Mouse (Mus musculus) bone marrow, adult 2 months (tissue): ENCODE results near the gene Cxcr5. TPM values are rescaled to one million over a fixed set of nuclear protein-coding genes. Genes with fewer than 3 reads are reported as not detected.

Experiments
- H3K27ac ChIP-seq: fragments of 200-500 bp; 2 replicates; pipeline ENCODE4 v1.5.1; 2012; ENCODE audit warnings: low read depth, mild to moderate bottlenecking, control low read depth, inconsistent platforms, low read length; ENCODE audit not compliant: control insufficient read depth, poor library complexity, insufficient read depth
- H3K4me1 ChIP-seq: fragments of 200-500 bp; 2 replicates; pipeline ENCODE4 v1.6.1; 2011; ENCODE audit warnings: low read length; ENCODE audit not compliant: control insufficient read depth, insufficient read depth
- H3K4me3 ChIP-seq: fragments of 200-500 bp; replicated peaks from 2 replicates; pipeline ENCODE3; 2011; ENCODE audit warnings: mild to moderate bottlenecking, low read depth, low read length, control low read depth; ENCODE audit not compliant: control insufficient read depth
- CTCF ChIP-seq: fragments of 200-500 bp; IDR thresholded peaks from 2 replicates; pipeline ENCODE4 v1.5.1; 2011; ENCODE audit warnings: low read length, control low read depth; ENCODE audit not compliant: control insufficient read depth, insufficient read depth
- POLR2A ChIP-seq: fragments of 200-500 bp; IDR thresholded peaks from 2 replicates; pipeline ENCODE4 v1.6.1; 2011; ENCODE audit warnings: low read depth, mild to moderate bottlenecking, control low read depth, low read length, borderline replicate concordance; ENCODE audit not compliant: control insufficient read depth
- WGBS: fragments of 180-500 bp; shearing (Covaris S2); methylation state at CpG from one replicate; pipeline ENCODE4 v1.1.7; 2018; 5-methylcytosine and 5-hydroxymethylcytosine counted together
- polyA plus RNA-seq: library from polyadenylated mRNA; stranded (reverse); fragments of >200 nt; gene quantifications from 2 replicates; pipeline ENCODE4 v1.2.4, GENCODE M21; 2011; ENCODE audit warnings: low replicate concordance; ENCODE audit not compliant: missing spikeins, insufficient read depth, insufficient read length

Cxcr5 gene
- polyA plus RNA-seq, 1 experiment = 13.4 TPM

DNA sequence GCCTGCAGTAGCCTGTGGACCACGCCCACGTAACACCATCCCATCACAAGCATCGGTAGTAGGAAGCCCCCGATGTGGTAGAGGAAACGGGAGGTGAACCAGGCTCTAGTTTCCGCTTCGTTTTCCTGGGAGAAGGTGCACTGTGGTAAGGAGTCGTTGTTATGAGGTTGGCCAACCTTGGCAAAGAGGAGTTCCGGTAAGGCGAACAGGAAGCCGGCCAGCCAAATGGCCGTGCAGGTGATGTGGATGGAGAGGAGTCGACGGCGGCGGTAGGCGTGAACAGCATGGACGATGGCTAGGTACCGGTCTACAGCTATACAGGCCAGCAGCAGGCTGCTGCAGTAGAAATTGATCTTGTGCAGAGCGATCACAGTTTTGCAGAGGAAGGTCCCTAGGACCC lies 48.1 kb downstream of the Cxcr5 start:
- H3K4me3 ChIP-seq = no peak overlapping the region
- H3K4me1 ChIP-seq = peaks cover 17% of the 10 kb centered on the region
- H3K27ac ChIP-seq = peak overlapping the region; percentile 16; the same call in 1 of the 2 replicates
- TF ChIP-seq CTCF (no peak), POLR2A (no peak)
- 87% methylated on average over 20 of the region's 20 CpGs for WGBS

DNA sequence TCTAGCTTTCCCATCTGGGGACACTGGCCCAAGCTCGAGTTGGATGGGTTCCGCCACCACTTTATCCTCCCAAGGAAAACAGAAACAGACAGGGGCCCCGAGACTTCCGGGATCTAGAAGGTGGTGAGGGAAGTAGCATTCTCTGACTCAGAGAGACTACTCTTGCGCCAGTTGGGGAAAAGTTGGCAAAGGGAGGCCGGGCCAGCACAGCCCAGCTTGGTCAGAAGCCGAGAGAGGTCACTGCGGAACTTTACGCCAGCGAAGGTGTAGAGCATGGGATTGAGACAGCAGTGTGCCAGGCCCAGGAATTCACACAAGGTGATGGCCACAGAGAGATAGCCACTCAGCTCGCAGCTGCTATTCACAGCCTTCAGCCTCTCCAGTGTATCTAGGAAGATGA lies 48.6 kb downstream of the Cxcr5 start:
- WGBS = 64% methylated on average over 11 of the region's 11 CpGs
- Histone ChIP-seq H3K4me1 (peaks cover 17% of the 10 kb centered on the region), H3K27ac (peak overlapping the region; percentile 16), H3K4me3 (no peak overlapping the region)
- TF ChIP-seq POLR2A (no peak), CTCF (no peak)

DNA sequence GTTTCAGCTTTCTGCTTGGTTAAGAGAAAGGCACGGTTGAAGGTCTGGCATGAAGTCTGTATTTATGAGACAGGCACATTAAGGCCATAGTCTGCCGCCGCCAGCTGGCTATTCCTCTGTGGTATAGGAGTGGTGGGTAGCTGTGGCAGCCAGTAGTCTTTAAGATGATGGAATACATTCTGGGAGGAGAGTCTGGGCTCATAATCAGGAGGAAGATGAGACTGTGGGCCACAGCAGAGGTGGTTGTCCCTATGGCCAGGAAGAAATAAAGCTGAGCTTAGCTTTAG lies 49.0 kb downstream of the Cxcr5 start:
- WGBS = 86% methylated on average over 3 of the region's 3 CpGs
- H3K4me3 ChIP-seq = no peak overlapping the region
- H3K27ac ChIP-seq = no peak overlapping the region; the same call in 1 of the 2 replicates
- H3K4me1 ChIP-seq = peaks cover 17% of the 10 kb centered on the region
- TF ChIP-seq POLR2A (no peak), CTCF (no peak)

DNA sequence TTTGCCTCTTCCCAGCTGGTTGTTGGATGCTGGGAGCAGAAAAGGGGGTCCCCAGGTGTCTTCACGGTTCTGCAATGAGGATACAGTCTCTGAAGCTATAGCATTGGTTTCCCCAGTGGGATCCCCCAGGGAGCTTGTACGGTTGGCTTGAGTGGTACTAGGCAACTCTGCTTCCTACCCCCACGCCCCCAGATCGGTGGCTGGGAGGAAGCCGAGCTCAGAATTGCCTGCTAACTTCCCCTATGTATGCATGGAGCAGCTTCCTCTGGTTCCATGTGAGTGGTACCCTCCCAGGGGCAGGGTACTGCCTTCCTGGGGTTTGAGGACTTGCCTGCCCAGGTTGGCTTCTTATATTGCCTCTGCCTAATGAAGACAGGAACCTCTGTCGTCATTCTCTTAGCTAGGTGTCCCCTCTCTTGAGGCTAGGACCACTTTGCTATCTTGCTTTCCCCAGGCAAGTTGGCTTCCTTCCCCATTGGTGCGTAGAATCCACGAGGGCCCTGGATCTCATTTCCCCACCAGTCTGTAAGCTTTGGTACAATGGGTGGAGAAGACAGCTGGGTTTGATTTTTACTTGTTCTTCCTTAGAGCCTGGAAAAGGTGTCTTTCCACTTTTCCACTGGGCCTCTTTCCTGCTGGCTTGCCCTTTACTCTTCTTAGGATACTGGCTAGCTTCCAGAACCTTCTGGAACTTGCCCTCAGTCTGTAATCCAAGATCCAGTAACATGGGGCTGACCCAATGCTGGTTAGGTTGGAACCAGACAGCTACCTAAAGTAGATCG lies 49.6 kb downstream of the Cxcr5 start:
- H3K27ac ChIP-seq = peak overlapping the region; percentile 16; the same call in 1 of the 2 replicates
- no peak overlapping the region for H3K4me3 ChIP-seq
- WGBS = 13% methylated on average over 9 of the region's 9 CpGs
- TF ChIP-seq POLR2A (no peak), CTCF (no peak)
- peaks cover 17% of the 10 kb centered on the region for H3K4me1 ChIP-seq

DNA sequence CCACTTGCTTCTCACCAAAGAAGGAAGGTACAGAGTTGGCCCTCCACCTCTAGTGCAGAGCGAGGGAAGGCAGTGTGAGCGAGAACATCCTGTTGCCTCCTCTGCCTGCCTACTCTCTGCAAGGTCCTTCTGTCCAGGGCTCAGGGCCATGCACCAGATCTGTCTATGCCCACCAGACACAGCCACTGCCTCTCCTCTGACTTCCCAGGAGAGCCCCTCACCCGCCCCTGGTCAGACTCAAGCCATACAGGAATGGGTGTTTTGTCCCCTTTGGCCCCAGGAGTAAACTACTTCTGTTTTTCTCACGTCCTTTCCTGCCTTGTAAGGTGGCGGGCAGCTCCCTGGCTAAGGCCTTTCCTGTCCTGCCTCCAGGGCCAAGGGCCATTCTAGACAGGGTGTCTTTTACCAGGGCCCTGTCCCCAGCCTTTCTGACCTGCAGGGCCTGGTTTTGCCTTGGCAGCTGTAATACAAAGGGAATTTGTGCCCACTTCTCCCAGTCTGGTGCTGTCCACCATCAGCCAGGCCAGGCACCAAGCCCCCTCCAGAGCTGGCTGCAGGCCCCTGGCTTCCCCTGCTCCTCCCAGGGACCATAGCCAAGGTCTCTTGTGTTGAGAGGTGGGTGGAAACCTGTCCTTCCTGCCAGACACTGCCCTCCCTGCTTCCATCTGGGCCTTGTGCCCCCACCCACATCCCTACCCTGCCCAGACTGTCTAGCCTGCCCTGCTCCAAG lies 50.6 kb downstream of the Cxcr5 start:
- Histone ChIP-seq H3K4me3 (no peak overlapping the region), H3K27ac (peak overlapping the region; percentile 0), H3K4me1 (peaks cover 17% of the 10 kb centered on the region)
- TF ChIP-seq CTCF (no peak), POLR2A (no peak; the same call in 1 of the 2 replicates)
- WGBS = 41% methylated on average over 5 of the region's 5 CpGs

DNA sequence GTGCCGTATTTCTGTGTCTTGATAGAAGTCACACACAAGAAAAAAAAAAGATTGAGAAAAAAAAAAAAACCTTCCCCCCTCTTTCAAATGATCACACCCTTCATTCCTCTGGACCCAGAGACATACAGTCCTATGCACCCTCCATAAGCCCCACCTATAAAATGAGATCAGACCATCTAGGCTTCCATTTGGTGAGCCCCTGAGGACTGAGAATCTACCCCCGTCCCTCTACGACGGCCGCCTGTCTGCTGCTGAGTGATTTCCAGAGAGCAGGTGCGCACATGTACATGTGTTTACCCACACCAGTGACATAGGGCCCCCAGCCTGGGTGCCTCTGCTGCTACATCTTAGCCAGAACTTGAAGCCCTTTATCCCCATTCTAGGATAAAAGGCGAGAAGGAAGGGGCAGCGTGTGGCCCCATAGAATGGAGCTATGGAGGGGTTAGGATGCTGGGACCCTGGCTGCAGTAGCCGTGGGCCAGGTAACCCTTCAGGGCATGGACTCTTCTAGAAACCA lies 51.3 kb downstream of the Cxcr5 start:
- TF ChIP-seq POLR2A (no peak), CTCF (no peak)
- Histone ChIP-seq H3K4me1 (peaks cover 17% of the 10 kb centered on the region), H3K27ac (peak overlapping the region; percentile 0; the same call in 1 of the 2 replicates), H3K4me3 (no peak overlapping the region)
- WGBS = 25% methylated on average over 9 of the region's 9 CpGs

DNA sequence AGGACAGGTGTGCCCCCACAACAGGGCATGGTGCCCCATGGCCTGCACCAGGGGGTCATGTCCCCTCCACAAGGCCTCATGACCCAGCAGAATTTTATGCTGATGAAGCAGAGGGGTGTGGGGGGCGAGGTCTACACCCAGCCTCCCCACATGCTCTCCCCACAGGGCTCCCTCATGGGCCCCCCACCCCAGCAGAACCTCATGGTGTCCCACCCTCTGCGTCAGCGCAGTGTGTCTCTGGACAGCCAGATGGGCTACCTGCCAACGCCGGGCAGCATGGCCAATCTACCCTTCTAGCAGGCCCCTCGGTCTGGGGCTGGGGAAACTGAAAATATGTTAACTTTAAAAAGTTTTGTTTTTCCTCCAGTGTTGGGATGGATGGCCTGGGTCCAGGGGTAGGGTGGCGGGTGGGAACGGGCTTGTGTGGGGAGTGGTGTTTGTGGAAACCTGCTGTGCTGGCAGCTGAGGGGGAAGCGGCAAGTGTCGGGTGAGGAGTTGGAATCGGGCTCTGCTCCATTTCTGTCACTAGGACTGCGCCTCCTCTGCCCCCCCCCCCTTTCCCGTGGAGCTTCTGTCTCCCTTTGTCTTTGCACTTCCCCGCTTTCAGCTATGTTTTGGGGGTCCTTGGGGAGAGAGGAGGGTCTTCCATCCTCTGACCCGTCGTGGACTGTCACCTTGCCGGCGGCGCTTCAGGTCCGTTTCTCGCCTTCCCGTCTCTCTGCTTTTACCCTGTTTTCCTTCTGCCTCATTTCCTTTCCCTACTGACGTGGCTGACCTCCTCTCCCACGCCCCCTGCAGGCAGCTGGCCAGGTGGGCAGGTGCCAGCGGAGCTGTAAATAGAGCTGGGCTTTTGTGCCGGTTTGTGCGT lies 52.0 kb downstream of the Cxcr5 start:
- Histone ChIP-seq H3K27ac (peak overlapping the region; percentile 68), H3K4me3 (peak overlapping the region; percentile 63), H3K4me1 (peaks cover 17% of the 10 kb centered on the region)
- WGBS = 6% methylated on average over 27 of the region's 27 CpGs
- peak; percentile 88 for TF ChIP-seq CTCF
- peak; percentile 43; the same call in 1 of the 2 replicates for TF ChIP-seq POLR2A
